Mouse (Mus musculus) CH12.LX (cell line): ENCODE measurements around the gene Klf7.

Experiments
- CHD2 ChIP-seq: IDR thresholded peaks from 2 replicates; pipeline ENCODE4 v1.6.1; 2011; ENCODE audit warnings: low read length, improper control_type of control experiment
- CTCF ChIP-seq, 2 experiments: IDR thresholded peaks in 1 of 2; conservative IDR thresholded peaks in 1 of 2; 2 replicates each; pipeline ENCODE4 v1.5.1; 2011 to 2012; ENCODE audit warnings: low read depth in 2 of 2, low read length in 2 of 2, improper control_type of control experiment in 1 of 2, inconsistent platforms in 1 of 2, mild to moderate bottlenecking in 1 of 2, moderate library complexity in 1 of 2
- EP300 ChIP-seq: IDR thresholded peaks from 2 replicates; pipeline ENCODE4 v1.6.1; 2011; ENCODE audit warnings: low read length, improper control_type of control experiment
- GABPA ChIP-seq: IDR thresholded peaks from 2 replicates; pipeline ENCODE4 v1.6.1; 2012; ENCODE audit warnings: low read depth, low read length, improper control_type of control experiment, inconsistent platforms; ENCODE audit not compliant: insufficient replicate concordance
- HCFC1 ChIP-seq: IDR thresholded peaks from 2 replicates; pipeline ENCODE4 v1.6.1; 2012; ENCODE audit warnings: low read depth, mild to moderate bottlenecking, inconsistent platforms, low read length, improper control_type of control experiment
- IRF4 ChIP-seq: IDR thresholded peaks from 2 replicates; pipeline ENCODE4 v1.6.1; 2014; ENCODE audit warnings: low read depth, mild to moderate bottlenecking, inconsistent platforms, low read length, improper control_type of control experiment
- MAX ChIP-seq: IDR thresholded peaks from 2 replicates; pipeline ENCODE4 v1.6.1; 2011; ENCODE audit warnings: low read length, improper control_type of control experiment
- POLR2A ChIP-seq: IDR thresholded peaks from 2 replicates; pipeline ENCODE4 v1.6.1; 2011; ENCODE audit warnings: low read depth, mild to moderate bottlenecking, improper control_type of control experiment, low read length
- RCOR1 ChIP-seq: conservative IDR thresholded peaks from 2 replicates; pipeline ENCODE4 v1.6.1; 2012; ENCODE audit warnings: low read depth, mild to moderate bottlenecking, inconsistent platforms, low read length, improper control_type of control experiment

GRCm38 (mm10) chr1:64085875-64086274 lies 36.2 kb downstream of the Klf7 start:
- TF ChIP-seq GABPA (no peak), POLR2A (no peak), CTCF (conservative IDR thresholded peaks at IDR 0.05 in 1 of 2, IDR thresholded peaks at IDR 0.05 in 1 of 2; ENCODE audit: low read depth in 2 of 2, low read length in 2 of 2) (no peak), IRF4 (no peak), CHD2 (no peak), HCFC1 (no peak), EP300 (no peak), MAX (no peak), RCOR1 (no peak)
